Mouse (Mus musculus): Measurements from ENCODE around the gene Chchd6.

DNA sequence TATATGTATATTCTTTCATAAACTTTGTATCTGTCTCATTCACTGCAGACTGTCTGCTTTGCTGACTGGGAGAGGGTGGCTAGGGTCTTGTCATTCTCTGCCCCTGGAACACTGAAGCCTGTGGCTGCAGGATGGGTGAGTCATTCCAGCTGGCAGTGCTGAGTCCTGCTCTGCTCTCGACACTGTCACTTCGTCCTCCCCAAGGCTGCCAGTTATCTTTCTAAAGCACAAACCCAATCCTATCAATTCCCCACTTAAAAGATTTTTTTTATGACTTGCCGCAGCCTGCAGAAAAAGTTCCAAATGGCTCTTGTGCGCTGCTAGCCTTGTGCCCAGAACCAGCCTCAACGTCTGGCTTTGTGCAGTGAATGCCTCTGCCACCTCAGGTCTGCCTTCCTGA is 187.2 kb downstream of the Chchd6 start:
- TF ChIP-seq REST (IDR thresholded peaks at IDR 0.05; ENCODE audit: insufficient read depth, insufficient read length), result no peak
- TF ChIP-seq POLR2A (IDR thresholded peaks at IDR 0.05; ENCODE audit: insufficient read length, low read depth), result no peak
- no peak for TF ChIP-seq TCF3 (IDR thresholded peaks at IDR 0.05; ENCODE audit: insufficient read length, low read depth)
- no peak for TF ChIP-seq MAX (IDR thresholded peaks at IDR 0.05; ENCODE audit: low read depth)
- no peak for TF ChIP-seq POLR2AphosphoS2 (IDR thresholded peaks at IDR 0.05; ENCODE audit: insufficient read length, low read depth)
